Mouse (Mus musculus) cerebellum, adult 11 months (tissue): Measurements from ENCODE around the gene Dhx32.

ENCODE experiments used
- DNase-seq: peaks from one replicate; pipeline ENCODE4 v3.0.0; 2022

Dhx32 gene

DNA sequence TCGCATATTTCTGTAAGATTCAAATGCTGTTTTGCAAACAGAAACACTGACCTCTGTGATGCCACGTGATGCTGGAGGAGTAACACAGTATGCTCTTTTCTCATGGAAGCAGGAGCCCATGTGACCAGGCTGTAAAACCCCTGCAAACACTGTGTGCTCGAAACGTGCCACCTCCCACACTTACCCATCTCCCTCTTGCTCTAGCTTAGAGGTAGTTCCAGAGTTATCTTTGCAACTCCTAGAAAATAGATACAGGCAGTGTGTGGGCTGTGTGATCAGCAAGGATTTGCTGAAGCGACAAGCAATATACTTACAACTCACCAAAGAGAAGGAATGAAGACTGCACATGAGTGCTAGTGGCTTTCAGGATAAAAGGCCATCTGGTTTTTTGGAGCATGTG is 14.0 kb downstream of the Dhx32 start:
- no peak for DNase-seq

DNA sequence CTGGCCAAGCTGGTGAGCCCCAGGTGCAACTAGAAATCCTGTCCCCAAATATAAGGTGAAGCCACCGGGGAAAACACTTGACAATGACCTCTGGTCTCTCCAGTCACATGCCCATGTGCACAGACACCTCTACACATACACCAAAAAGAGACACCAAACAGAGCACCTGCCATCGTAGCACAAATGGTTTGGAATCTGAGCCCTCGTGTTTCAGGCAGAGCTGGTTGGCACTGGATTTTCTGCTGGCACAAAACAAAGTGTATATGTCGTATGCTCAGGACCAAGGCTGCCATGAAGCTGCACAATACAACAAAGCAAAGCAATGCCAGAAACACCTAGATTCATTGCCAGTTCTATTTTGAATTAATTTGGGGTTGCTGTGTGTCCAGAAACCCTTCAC is 14.5 kb downstream of the Dhx32 start:
- no peak for DNase-seq

DNA sequence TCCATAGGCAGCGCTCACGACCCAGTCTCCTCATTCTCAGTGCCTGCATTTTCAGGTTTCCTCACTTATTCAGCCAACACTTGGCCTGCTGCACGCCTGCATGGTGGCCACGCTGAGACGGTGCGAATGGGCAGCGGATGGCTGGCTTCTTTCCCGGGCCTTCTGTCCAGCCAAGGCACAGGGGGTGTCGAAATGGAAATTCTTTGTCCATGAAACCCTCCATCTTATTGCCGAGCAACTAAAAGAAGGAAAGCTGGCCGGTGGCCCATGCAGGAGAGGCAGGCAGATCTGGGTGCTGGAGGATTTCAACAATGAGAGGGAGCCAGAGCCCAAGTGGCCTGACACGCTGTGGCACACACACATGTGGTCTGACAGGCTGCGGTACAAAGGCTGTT is 16.7 kb downstream of the Dhx32 start:
- peak; percentile 88 for DNase-seq

DNA sequence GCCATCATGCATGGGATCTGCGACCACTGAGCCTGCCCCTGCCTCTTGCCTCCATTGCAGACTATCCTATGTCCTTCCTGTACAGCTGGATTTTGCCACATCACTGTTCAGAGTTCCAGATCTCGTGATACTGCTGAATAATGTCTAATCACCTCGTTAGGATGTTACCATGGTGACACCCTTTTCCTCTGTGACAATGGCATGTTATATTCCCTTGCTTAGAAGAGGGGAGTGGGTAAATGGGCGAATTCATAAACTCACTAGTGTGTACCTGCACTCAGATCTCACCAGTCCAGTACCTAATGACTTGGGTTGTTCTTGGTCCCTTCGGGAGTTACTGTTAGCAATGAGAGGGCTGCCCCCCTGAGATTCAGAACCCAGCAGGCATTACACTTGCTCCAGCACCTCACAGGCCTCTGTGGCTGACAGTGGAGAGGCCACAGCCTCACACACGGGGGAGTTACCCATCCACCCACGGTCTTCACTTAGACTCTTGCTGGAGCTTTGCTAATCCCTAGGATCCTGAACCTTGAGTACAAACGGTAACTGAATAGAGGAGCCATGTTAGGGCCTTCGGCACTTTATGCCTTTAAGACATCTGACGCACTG is 17.2 kb downstream of the Dhx32 start:
- no peak for DNase-seq

DNA sequence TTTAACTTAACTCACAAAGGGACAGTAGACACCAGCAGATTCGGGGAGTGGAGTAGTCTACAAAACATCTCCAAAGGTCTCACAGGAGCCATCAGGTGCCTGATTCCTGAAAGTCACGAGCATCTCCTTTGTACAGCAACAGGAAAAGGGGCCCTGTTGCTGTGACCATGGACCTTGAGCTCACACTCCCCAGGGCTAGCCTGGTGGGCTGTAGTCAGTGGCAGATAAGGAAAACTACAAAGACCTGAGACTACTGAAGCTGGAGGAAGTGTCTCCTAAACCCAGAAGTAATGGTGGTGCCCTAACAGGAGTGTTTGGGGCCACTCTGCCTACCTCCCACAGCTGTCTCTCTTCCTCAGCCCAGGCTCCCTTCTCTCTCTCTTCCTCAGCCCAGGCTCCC is 18.1 kb downstream of the Dhx32 start:
- DNase-seq: no peak

DNA sequence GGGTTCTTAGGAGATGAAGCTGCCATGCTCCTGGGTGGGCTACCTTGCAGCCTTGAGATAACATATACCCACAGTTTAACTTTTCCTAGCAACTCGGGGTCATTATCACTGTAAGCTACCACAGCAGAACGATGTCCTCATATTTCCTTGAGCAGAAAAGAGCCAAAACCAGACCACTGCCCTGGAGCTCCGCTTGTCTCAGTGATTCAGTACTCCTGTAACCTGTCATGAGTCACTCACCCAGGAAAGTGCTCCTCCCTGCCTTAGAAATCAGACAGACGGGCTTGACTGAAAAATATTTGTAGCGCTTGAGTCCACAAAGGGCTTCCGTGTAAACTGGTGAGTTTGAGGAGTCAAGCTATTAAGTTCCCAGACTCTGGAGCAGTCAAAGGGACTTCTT is 19.8 kb downstream of the Dhx32 start:
- no peak for DNase-seq

DNA sequence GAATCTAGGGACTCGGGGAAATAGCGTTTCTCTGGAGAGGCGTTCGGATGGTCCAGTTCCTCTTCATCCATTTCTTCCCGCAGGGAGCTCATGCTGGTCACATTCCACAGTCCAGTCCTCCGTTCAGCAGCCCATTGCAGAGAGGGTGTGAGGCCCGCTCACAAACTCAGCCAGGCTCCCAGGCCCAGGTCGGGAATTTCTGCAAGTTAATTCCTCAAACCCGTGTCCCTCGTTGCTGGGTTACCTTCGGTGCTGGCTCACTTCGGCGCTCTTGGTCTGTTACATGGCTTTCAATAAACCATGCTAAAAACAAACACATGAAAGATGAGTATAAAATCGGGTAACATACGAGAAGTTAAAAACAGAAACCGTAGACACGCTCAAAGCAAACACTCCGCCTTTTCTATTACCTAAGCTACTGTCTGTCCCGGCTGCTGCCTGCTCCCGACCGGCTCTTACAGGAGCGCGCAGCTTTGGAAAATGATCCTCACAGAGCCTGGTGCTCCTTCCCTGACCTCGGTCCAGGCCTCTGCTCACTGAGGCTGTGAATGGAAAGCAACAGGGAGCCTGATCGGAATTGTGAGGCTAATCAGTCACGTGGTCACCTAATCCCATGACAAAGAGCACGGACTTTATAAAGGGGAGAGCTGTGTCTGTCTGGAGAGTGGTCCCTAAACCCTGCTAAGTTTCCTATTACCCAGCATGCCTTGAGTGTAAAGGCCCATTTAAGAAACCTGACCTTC is 22.7 kb downstream of the Dhx32 start:
- no peak for DNase-seq

DNA sequence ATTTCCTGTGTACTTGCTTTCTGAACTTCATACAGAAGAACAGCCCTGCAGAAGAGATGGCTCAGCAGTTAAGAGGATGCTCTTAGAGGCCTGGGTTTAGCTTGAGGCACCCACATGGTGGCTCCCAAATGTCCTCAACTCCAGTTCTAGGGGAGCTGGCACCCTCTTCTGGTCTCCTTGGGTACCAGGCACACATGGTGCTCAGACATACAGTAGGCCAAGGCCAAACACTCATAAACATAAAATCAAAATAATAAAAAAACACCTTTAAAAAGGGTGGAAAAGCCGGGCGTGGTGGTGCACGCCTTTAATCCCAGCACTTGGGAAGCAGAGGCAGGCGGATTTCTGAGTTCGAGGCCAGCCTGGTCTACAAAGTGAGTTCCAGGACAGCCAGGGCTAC is 23.8 kb downstream of the Dhx32 start:
- DNase-seq: no peak

DNA sequence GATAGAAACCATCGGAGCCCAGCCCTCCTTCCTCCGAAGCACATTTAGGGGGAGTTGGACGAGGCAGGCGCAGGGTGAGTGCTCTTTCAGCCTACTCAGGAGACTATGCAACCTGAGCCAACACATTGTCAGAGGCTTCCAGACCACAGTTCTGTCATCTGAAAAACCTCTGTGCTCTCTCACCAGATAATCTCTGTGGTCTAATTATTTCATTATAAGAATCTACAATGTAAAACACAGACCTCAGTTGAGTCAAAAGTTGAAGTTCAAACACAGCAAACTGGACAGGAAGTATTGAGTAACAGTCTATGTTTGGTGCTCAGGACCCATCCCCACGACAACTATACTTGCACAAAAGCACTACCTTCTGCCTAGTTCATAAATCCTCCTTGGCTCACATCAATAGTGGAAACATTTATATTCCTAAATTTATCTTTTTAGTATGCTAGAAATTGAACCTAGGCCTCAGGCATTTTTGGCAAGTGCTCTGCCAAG is 24.5 kb downstream of the Dhx32 start:
- no peak for DNase-seq

DNA sequence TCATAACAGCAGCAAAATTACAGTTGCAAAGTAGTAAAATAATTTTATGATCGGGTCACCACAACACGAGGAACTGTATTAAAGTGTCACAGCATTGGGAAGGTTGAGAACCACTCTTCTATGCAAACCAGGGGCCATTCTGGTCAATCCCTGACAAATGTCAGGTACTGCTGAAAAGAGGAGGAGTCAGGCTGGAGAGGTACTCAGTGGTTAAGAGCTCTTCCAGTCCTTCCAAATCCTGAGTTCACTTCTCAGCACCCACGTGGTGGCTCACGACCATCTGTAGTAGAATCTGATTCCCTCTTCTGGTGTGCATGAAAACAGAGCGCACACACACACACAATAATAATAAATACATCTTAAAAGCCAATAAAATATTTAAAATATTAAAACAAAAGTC is 31.4 kb downstream of the Dhx32 start:
- no peak for DNase-seq

DNA sequence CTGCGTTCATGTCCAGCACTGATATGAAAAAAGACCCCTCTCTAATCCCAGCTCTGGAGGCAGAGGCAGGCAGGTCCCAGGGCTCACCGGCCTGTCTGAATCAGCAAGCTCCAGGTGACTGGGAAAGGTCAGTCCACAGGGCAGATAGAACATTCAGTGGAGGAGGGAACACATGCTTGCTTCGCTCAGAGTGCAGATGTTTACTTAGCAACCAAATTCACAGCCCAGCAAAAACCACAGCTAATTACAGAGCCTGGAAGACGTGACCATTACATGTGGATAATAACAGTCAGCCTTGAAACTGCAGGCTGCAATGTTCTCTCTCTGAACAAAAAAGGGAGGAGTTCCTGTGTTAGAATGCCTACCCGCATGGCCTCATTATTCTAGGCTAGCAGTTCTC is 31.9 kb downstream of the Dhx32 start:
- no peak for DNase-seq

DNA sequence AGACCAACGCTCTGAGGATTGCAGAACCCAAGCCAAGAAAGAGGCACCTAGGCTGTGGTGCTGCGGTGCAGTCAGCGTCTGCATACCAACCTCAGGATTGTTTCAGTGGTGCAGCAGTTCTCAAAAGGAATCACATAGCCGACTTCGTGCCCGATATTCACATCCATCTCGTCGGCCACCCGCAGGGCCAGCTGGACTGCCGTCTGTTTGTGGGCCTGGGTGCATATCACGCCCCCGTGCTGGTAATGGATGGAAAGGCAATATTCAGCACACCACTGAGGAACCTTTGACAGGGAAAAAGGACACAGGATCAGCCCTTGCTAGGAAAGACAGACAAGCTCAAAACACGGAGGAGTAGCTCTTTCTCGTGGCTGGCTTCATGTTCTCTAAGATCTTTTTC is 33.8 kb downstream of the Dhx32 start:
- no peak for DNase-seq

DNA sequence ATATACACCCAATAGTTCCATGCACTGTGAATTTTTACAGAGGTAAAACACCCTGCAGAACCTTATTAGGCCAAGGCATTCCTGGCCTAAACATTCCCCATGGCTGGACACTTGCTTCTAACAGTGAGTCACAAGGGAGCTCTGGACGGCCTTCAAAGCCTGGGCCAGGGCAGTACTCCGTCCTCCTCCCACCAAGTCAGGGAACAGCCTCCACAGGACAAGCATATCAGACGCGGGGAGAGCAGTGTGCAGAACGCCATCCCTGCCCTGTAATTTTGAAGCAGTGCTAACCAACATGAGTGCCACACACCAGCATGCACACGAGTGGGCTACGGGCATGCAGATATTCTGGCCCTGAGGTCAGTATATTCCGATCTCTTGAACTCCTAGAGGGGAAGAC is 35.2 kb downstream of the Dhx32 start:
- DNase-seq: no peak

DNA sequence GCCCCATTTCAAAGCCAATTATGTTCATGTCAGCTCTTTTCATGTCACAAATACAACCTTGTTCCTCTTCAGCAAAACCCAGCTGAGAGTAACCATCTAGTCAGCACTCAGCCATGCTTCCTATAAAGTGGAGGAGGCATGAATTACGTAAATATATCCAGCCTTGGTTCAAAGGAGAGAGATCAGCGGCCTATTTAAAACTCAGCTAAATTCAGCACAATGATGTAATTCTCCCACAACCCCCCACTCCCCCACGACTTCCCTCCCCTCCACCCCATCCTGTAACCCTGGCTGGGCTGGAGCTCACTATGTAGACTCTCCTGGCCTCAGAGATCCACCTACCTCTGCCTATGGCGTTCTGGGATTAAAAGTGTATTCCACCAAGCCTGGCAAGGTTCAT is 37.8 kb downstream of the Dhx32 start:
- DNase-seq: no peak

DNA sequence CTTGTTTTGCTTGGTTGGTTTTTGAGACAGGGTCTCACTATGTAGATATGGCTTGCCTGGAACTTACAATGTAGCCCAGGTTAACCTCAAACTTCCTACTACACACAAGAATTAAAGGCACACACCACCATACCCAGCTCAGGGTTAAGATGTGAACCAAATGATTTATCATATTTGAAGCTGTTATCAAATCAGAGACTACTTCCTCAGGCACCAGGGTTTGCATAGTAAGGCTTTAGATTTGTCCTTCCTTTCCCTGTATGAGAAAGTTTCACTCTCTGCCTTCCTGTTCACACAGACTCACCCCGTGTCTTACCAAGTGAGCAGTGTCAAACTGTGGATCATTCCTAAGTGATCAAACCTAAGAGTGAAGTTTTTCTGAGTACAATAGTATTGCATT is 38.3 kb downstream of the Dhx32 start:
- DNase-seq: no peak

DNA sequence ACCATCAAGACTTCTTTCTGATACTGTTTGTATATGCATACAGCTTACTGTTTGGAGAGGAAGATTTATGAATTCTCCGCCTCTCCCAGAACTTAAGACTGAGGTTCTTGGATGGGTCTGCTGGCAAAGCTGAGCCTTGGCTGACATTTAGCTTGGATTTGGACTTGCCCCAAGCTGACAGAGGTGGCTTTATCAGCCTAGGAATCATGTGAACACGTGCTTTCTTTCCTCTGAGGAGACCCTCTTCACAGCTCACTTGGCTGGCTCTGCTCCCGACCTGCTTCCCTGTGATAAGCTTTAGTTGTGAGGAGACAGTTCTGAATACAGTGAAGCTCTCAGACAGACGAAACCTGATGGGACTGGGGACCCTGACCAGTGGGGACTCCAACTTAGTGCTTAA is 38.9 kb downstream of the Dhx32 start:
- no peak for DNase-seq

DNA sequence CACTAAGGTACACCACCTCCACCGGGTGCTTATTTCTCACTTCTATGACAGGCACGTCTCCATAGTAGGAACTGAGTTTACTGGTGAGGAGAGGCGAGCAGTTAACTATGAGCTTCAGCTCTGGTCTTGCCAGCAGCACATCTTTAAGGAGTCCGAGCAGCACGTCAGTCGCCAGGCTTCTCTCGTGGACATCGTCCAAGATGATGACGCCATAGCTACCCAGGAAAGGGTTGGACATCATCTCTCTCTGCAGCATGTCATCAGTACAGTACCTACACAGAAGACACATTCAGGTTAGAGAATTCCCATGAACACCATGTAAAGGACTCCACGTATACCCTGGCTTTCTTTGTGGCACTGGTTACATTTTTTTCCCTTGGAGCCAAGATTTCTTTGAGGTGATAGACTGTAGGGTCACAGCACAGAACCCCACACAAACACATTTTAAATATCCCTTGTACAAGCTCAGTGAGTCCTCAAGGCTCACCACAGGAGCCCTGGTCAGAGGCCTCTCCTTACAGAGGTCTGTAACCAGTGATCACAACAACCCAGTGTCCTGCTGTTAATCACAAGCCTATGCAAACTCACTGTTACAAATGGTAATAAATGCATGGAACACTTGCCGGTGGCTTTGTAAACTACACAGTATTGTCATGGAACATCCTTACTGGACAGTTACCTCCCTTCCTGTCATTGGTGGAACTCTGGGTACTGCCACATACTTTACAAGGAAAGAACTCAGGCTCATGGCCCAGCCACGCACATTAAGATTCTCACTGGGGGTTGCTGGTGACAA is 39.8 kb downstream of the Dhx32 start:
- no peak for DNase-seq

DNA sequence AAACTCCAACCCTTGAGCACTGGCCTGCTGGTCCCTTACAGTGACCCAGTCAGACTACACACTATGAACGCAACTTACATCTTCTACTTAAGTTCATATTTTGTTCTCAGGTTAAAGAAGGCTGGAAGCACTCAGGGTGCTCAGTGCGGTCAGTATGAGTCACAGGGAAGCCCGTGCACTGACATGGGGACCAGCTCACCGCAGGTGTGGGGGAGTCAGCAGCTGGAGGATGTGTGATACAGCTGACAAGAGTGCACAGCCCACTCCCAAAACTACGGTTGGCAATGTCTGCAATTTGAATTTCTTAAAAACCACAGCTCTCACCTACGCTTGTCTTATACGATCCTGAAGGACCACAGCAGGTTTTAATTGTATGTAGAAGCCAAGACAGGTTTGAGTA is 42.0 kb downstream of the Dhx32 start:
- DNase-seq: no peak

DNA sequence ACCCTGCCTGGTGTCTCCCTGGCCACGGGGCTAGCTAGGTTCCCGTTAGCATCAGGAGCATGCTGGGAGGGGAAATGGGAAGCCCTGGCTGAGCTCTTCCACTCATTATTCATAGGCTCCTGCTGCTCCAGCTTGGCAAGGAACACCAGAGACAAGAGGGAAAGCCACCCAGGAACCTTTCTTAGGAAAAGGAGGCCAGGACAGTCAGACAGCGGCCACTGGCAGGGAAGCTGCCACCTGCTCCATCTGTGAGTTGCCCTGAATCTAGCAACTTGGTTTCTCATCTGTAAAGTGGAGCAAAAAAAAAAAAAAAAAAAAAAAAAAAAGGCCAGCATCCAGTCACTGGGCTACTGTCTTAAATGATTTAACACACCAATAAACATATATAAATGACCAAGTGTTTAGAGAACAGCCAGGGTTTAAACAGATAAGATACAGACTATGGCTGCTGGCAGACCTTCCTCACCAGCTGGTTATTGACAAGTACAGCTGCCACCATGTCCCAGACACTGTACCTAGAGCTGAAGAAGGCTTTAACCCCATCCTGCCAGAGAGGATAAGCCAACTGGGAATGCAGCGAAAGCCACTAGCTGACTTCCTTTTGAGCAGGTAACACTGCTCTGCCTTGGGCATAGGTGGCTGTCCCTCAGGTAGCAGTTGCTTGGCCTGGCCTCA is 50.4 kb downstream of the Dhx32 start:
- peak; percentile 66 for DNase-seq

DNA sequence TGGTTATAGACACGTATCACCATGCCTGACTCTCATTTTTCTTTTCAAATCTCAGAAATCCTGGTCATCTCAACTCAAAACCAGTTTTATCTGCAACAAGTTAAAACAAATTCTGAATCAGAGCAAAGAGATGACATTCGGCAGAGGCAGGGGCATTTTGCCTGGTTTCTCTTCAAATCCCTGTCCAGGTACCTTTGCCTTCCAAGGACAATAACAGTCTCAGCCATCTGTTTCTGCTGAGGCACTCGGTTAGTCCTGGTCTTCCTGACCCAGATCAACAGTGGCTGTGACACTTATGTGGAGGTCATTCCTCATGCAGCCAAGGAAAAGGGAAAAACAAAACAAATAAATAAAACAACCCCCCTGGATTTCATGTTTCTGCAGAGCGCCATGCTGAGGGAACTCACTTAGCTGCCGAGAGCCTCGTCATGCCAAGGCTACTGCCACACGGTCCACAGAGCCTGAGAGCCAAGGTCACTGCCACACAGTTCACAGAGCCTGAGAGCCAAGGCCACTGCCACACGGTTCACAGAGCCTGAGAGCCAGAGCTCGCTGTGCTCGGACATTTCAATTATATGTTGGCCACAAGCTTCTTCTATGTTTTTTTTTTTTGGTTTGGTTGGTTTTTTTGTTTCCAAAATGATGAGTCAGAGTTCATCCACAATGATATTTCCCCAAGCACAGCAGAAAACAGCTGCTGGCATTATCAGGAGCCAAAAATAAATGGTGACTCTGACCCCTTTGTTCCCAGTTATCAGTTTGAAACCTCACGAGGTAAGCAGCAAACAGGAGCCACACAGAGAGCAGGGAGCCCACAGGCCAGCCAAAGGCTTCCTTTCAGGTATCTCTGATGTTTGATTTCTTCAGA is 52.0 kb downstream of the Dhx32 start:
- no peak for DNase-seq

DNA sequence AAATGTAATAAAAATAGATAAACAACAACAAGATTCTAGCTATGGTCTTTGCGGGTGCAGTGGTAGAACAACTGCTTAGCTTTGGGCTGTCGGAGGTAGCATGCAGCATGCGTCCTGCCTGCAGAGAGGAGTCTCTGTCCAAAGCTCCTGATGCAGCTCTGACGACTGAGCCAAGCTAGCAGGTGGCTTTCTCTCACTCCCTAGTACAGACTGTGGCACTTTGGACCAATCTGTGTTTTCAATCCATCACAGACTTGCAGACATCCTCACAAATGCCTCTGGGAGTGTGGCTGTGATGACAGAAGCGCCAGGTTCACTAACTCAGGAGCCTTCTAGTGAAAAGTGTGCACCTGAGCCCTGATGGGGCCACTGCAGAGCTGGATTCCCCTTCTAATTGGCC is 53.2 kb downstream of the Dhx32 start:
- peak; percentile 24 for DNase-seq

DNA sequence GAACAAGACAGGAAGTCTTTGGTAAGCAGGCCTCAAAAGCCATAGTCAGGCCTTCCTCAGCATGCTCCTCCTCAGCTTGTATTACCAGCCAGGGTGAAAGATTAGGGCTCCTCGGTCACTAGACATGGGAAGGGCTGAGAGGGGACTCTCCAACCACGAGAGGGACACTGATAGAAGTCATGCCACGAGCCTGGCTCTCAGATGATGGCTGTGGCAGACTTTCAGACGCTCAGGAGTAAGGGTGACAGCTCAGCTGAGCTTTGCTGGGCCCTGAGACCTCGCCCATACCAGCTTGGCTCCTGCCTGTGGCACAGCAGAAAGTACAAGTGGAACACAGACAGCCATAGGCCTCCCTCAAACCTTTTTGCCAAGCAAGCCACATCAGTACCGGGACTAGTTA is 55.5 kb downstream of the Dhx32 start:
- DNase-seq: no peak

DNA sequence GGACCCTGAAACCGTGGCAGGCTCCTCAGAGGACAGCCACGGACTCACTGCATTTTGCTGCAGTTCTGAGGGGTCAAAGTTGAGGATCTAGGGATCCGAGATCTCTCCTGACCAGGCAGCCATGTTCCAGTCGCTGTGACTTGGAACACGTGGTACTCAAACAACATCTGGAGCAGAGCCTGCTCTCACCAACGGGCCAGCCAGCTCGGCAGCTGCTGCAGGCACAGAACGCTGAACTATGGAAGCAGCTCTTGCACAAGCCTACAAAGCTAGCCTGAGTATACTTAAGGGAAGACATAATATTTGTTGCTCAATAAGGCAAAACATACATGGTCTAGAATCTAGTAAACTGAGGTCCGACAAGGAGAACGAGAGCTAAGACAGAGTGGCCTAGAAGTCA is 57.0 kb downstream of the Dhx32 start:
- DNase-seq: no peak
